Mouse (Mus musculus): ENCODE measurements around the gene Gm20388.

The Gm20388 gene

DNA sequence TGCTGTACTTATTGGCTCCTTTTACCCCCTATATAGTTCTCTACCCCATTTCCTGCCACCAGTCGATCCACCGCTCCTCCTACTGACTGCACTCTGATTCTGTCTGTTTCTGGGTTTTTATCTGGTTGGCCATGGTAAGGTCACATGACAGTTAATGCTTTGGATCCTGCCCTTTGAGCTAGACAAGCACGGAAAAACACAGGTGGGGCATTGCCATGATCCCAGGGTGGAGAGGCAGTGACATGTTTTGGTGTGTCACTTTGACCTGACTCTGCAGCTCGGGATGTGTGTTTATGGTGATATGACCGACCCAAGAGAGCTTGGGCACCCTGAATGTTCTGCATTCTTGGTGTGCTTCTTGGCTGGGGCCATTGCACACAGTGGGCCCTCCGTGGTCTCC lies 98.6 kb downstream of the Gm20388 start:
- in situ Hi-C loops (cut with MboI) = no loop called here

DNA sequence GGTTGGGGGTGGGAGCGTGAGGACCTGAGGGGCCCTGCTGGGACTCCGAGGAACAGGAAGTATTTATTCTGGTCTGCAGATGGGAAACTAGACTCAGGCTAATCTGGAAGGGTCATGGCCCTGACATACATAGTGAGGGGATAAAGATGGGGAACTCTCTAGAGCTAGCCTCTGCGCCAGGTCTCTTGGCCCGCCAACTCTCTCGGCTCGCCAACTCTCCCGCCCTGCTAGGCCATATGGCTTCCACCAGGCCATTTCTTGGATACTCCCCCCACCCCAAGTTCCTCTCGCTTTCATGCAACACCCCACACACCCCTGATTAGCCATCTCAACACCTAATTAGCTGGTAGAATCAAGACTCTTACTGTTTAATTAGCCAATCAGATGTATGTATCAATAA lies 101.8 kb downstream of the Gm20388 start:
- in situ Hi-C loops (cut with MboI) = no loop called here

DNA sequence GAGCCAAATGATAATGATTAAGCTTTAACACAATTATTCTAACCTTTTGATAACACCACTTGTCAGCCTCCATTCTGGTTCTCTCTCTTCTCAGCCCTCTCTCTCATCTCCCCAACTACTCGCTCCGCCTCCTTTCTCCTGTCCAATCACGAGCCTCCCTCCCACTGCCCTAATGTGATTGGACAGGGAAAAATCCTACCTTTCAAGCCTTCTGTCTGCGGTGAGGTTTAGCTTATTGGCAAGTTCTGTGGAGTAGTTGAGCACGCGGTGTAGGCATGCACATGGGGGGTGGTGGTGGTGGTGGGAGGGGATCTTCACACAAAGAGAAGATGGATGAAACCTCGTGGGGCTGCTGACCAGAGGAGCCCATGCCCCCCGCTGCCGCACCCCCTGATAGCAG lies 102.3 kb downstream of the Gm20388 start:
- in situ Hi-C loops (cut with MboI) = no loop called here

DNA sequence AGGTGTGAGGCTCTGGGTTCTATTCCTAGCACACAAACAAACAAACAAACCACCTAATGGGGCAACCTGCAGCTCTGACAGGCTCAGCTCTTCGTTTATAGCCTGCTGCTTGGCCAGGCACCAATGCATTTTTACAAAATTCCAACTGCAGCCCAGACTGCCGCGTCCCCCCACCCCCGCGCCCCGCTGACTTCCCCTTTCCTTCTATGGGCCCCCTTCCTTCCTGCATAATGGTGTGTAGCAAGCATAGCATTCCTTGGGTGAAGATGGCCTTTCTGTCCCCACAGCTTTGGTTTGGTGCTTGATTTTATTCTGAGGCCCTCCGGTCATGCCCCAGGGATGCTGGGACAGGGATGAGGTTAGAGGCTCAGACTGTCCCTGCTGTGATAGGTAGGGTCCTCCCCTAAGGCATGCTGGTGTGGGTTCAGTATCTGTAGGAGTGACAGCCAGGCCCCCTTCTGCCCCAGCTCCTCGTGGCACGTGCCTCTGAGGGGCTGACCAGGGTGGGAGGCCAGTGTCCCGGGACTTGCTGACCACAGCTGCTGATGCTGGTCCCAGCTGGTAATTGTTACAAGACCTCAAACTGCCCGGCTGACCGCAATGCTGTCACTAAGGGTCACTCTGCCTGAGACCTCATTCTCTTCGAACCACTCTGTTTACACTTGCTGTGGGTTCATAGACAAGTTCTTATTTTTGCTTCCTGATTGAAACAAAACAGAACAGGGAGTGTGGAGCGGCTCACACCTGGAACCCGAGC lies 103.8 kb downstream of the Gm20388 start:
- in situ Hi-C loops (cut with MboI) = no loop called here

DNA sequence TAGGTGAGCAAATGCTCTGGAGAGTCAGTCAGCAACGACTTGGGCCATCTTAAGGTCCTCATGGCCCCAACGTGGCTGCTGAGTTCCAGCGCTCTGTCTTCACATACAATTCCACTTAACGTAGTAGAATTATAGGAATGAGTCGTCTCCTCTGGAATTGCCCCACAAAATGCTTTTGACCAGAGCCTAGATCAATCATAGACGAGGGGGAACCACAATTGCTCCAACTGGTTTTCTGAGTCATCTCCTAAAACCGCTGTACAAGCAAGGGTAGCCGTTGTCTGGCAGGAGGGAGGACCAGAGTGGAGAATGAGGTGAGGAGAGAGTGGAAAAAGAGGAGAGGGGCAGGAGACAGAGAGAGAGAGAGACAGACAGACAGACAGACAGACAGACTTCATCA lies 105.3 kb downstream of the Gm20388 start:
- in situ Hi-C loops (cut with MboI) = no loop called here

DNA sequence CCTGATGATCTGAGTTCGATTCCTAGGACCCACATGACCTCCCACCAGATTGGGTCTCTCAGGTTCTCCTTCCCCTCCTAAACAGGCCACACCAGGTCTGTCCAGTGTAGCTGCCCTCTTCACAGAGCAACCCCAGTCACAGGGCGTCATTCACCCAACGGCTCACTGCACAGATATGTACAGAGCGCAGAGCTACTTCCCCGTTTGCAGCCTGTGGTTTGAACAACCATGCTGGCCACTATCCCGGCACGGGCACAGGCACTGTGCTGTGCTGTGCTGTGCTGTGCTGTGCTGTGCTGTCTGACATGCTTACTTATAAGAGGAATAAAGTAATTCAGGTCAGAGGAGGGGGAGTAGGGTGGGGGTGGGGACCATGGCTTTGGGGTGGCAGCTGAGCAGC lies 105.8 kb downstream of the Gm20388 start:
- in situ Hi-C loops (cut with MboI) = no loop called here

DNA sequence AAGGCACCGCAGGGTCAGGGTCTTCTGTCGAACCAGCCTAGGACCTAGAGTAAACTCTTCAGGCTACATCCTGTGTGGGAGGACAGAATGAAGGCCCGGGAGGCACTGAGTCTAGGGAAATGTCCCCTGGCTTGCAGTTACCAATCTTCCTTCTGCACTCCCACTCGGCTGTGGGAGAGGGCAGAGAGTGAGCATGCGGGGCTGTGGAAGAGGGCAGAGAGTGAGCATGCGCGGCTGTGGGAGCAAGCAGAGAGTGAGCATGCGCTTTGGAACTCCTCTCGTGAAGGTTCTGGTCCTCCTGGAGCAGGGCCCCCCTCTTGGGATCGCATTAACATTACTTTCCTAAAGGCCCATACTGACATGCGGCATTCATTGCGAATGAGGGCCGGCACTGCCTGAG lies 106.7 kb downstream of the Gm20388 start:
- in situ Hi-C loops (cut with MboI) = no loop called here

DNA sequence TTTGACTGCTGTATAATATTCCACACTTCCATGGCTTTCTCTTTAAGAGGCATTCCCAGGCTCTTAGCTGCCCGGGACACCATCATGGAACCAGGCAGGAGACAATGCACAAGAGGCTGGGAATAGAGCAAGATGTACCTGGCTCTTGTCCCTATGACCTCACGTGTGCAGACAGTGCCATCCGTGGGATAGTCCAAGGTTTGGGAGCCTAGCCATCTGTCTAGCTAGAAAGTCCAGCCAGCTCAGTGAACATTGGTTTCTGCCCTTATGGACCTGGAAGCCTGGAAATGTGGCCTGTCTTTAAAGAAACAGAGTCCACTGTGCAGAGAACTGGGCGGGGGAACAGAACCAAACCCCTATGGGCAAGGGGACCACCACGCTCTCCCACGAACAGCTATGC lies 107.1 kb downstream of the Gm20388 start:
- in situ Hi-C loops (cut with MboI) = no loop called here

DNA sequence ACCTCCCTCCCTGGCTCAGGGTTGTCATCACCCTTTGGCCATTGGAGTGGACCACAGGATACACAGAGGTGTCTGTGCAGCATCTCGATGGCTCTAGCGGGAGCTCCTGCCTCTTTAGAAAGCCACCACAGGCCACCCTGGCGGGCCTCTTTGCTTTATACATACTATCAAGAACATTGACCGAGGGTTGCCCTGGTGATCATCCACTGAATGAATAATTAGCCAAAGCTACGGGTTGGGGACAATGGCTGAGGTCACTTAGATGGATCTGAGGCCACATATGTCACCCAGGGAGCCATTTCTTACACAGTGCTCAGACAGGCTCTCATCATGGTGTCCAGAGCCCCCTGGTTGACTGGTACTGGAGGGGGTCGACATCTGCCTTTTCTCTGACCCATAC lies 107.7 kb downstream of the Gm20388 start:
- in situ Hi-C loops (cut with MboI) = no loop called here

DNA sequence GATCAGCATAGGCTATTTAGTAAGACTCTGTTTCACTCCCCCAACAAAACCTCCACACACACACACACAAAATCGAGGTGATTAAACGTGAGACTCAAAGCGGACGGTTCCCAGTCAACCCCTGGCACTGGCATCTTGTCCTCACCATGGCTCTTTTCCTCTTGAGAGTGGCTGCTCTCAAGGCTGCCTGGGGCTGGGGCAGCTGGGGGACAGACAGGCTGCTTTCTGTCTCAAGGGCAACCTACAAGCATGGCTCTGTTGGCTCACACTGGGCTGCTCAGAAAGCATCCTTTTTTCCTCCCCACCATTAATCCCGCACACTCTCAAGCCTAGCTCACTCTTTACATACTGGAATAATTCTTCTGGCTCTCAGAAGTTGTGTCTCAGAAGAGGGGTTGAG lies 108.7 kb downstream of the Gm20388 start:
- in situ Hi-C loops (cut with MboI) = no loop called here

DNA sequence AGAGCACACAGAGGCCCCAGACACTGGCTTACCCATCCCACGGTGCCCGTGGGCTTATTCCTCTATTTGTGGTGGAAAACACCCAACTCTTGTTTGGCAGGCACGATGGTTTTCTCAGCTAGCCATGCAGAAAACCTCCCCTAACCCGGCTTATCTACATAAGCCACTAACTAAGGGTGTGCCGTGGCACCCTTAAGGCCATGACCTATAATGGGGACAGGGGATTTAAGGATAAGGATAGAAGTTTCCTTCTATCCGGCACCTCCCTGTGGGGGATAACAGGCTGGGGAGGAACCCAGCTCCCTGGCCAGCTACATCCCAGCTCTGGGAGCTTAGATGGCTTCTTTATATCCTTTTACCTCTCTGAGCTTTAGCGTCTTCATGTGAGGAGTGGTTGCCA lies 109.7 kb downstream of the Gm20388 start:
- in situ Hi-C loops (cut with MboI) = no loop called here

DNA sequence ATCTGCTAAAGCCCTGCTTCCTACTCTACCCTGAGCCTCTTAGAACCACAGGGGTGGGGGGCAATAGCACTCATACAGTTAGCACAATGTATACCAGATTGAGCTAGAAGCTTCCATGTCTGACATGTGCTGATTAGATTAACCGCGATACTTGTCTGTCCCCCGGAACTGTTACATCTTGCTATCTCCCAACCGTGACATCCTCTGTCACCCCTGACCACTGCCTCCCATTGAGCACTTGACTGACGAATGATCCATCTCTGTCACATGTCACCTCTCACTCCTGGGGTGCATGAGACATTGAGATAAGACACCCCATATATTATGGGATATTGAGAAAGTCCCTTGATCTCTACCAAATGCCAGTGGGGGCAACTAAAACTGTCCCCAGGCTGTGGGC lies 115.6 kb downstream of the Gm20388 start:
- in situ Hi-C loops (cut with MboI) = no loop called here

DNA sequence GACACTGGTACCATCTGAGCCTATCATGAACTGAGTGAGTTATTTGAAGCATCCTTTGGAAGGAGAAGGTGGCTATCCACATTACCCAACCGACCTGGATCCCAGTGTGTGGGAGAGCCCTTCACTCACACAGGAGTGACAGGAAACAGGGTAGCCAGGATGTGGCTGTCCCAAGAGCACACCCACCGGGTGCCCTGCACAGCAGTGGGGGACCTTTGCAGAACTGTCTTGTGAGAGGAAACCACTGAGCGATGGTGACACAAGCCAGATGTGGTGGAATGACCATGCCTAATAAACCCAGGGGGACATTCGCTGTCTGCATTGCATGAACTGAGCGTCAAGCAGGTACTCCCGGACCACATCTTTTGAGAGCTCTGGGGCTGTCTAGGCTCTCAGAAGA lies 116.3 kb downstream of the Gm20388 start:
- in situ Hi-C loops (cut with MboI) = no loop called here

DNA sequence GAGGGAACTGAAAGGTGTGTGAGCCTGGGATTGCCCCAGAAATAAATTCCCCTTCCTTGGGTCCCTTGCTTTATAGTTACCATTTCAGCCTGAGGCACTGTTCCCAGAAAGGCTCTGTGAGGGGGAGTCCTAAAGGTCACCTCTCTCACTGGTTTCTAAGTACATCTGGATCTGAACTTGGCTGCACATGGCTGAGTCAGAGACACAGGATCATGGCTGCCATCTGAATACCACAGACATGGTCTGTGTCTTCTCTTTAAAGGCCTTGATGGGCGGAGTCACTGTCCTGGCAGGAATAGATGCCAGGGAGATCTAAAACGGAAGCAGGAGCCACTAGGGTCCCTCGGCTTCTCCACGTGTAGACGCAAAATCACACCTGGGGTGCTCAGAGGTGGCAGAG lies 119.8 kb downstream of the Gm20388 start:
- in situ Hi-C loops (cut with MboI) = no loop called here

DNA sequence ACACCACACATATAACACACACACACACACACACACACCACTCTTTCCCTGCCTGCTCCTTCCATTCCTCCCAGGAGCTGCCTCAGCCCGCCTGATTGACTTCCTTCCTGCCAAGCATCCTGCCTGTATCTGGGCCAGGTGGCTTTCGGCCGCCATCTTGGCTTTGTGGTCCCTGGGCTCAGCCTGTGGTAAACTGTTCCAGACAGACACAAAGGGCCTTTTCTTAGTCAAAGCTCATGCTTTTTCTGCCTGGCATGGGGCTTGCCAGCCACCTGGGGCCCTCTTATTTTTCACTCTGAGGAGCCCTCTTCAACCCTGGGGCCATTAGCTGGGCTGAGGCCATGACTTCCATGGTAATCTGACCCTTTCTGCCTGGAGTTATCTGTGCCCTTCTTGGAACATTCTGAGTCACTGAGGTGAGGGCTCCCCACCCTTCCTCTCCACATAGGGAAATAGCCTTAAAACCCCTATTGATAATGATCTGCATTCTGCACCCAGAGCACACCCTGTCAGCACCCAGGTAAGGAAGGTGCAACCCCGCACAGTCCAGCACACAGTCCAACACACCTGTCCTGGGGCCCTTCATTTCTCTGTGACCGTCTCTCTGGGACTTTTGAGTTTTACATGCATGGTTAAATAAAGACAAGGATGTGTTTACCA lies 122.0 kb downstream of the Gm20388 start:
- in situ Hi-C loops (cut with MboI) = no loop called here

DNA sequence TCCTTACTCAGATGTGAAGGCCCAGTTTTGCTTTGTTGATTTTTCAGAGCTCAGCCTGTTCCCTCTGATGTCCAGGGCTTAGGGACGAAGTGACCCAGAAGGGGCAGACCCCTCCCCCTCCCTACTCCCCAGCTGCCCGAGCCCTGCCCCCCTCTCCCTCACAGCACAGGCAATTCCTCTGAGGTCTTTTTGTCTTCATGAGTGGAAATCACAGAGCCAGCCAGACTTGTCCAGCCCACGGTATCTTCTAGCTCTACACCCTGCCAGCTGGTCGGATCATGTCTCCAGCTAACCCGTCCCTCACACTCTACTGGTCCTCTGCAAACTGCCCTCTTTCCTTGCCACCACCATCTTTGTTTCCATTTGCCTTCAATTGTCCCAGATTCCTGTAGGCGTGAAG lies 123.8 kb downstream of the Gm20388 start:
- in situ Hi-C loops (cut with MboI) = no loop called here

DNA sequence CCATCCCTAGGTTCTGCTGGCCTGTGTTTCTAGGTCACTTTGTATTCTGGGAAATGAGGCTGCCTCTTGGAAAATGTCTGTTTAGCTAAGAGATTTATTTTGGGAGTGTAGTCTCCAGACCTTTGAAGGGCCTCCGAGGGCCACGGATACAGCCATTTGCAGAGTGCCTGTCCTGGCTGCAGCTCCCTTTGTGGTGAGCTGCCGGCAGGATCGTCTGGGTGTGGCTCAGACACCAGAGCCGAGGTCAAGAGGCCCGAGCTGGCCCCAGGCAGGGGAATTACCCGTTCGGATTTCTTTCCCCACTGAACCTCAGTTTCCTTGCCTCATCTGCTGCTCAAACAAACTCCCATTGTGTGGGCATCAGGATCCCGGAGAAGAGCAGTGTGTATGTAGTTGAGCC lies 125.5 kb downstream of the Gm20388 start:
- in situ Hi-C loops (cut with MboI) = no loop called here

DNA sequence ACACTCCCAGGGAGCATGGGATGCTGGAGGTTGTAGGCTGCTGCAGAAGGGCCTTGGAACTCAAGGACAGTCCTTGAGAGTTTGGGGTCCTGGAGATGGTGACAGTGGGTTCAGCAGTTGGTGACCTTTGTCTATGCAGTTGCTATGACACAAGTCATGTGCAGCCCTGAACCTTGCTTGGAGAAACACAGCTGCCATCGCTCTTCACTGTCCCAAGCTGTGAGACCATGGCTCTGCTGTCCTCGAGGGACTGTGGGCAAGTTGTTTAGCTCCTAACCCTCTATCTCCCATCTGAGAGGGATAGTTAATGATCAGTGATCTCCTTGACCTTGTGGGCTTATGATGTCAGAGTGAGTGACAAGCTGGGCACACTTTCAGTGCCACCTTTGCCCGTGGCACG lies 125.9 kb downstream of the Gm20388 start:
- in situ Hi-C loops (cut with MboI) = no loop called here

DNA sequence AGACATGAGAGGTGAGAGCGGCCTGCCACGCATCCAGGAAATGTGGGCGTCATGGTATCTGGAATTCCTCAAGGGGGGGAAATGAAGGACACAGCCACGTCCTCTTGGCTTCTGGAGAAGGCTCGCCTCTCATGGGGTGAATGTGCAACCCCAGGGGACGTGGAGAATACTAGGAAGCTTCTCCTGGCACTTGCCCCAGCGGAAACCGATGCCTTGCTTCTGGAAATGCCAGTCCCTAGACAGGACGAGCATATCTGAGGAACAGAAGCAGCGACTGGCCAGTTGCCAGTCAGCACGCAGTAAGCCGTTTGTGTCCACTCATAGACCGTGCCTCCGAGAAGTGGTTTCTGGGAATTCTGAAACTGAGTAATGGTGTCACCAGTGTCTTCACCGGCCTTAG lies 126.6 kb downstream of the Gm20388 start:
- in situ Hi-C loops (cut with MboI) = no loop called here

DNA sequence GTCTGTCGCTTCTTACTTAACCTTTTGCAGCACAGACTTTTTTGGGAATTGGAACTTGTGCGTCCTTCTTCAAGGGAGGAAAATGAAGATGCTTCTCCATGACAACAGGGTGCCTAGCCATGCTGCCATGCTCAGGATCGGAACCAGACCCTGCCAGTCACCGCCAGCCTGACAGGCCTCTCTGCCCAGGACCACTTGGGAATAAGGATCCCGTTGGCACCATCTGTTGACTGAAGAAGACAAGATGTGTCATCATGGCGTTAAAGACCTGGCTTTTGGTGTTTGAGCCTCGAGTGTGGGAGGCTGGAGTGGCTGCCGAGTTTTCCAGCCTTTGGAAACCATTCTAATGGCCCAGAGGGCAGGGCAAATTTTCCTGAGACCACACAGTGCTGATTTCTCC lies 127.0 kb downstream of the Gm20388 start:
- in situ Hi-C loops (cut with MboI) = no loop called here

DNA sequence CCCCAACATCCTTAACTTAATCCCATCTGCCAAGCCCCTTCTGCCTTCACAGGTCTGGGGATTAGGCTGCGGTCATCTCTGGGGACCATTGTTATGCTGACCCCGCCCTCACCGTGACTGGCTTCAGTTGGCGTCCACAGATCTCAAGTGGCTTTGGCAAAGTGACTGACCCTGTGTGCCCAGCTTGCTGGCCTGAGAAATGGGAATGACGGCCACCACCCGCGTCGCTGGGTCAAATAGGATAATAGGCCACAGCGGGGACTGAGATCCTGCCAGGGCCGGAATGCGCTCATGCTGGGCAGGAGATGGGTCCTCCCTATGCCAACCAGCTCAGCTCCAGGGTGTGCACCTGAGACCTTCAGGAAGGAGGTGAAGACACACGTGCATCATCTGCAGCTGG lies 128.1 kb downstream of the Gm20388 start:
- in situ Hi-C loops (cut with MboI) = no loop called here

DNA sequence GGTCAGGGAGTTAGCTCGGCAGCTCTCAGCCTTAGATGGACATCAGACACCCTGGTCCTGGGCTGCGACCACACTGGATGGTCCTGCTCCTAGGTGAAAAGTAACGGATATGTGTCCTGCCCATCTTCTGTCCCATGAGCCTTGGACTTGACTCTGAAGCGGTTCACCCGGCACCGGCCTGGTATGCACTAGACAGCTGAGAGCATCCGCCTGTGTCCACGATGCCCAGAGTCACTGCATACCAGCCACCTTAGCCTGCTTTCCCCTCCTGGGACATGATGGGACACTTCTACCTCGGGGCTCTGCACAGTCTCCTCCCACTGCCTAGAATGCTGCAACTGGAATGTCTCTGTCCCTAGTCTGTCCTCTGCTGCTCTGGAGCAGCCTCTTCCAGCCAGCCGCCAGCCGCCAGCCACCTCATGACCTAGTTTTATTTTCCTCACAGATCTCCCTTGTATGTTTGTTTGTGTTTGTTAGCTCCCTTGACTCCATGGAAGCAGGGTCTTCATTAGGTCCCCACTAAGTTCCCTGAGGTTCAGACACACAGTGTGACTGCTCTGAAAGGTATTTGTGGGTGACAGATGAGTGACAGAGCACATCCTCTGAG lies 128.8 kb downstream of the Gm20388 start:
- in situ Hi-C loops (cut with MboI) = no loop called here

DNA sequence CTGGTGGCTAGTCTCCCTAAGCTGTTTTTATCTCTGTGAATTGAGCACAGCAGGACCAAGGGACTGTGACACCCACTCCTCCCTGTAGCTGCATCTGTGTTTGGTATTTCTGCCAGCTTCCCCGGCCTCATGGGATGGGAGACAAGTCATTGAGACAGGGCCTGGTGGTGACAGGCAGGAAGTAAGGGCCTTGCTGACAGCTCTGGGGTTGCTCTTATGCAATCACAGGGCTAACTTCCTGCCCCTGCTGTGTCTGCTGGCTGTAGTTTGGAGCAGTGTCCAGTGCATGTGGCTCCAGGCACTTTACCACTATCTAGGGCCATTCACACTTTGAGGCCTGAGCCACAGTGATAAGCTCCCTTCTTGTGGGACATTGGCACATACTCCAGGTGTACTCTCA lies 130.2 kb downstream of the Gm20388 start:
- in situ Hi-C loops (cut with MboI) = no loop called here
